Mouse (Mus musculus): Measurements from ENCODE around the gene Slc26a8. TPM values are rescaled to one million over a fixed set of nuclear protein-coding genes. Genes with fewer than 3 reads are reported as not detected.

Gene Slc26a8
- polyA plus RNA-seq, 1 experiment from 2014 or later: 0.52 TPM

- DNase-seq (ENCODE audit: low spot score) (no peak), ATAC-seq (ENCODE audit: low FRiP score) (no peak)
- Histone ChIP-seq H3K4me2 (replicated peaks; ENCODE audit: low read depth, low read length) (no peak overlapping the region), H3K27ac (ENCODE audit: low read depth, low read length) (no peak overlapping the region), H3K36me3 (ENCODE audit: control insufficient read depth, insufficient read depth, low read length) (no peaks in the 10 kb centered on the region), H3K9me3 (ENCODE audit: control insufficient read depth, low read length) (no peaks in the 10 kb centered on the region), H3K27me3 (ENCODE audit: control insufficient read depth, insufficient read depth, low read length) (peaks cover 2% of the 10 kb centered on the region; the same call in 1 of the 2 replicates), H3K9ac (ENCODE audit: low read depth, low read length) (no peak overlapping the region), H3K4me3 (ENCODE audit: low read depth, low read length) (no peak overlapping the region), H3K4me1 (replicated peaks; ENCODE audit: control insufficient read depth, insufficient read depth, low read length) (peaks cover 4% of the 10 kb centered on the region; the same call in 1 of the 2 replicates)
- WGBS: 89% methylated on average over 4 of the region's 4 CpGs
Measured at GRCm38 (mm10) chr17:28694832-28695231, 4.8 kb upstream of the Slc26a8 start.

- no peak for ATAC-seq (ENCODE audit: low FRiP score)
Measured at GRCm38 (mm10) chr17:28694078-28694477, 4.0 kb upstream of the Slc26a8 start.

GRCm38 (mm10) chr17:28693086-28693485 is 3.1 kb upstream of the Slc26a8 start:
- Histone ChIP-seq H3K36me3 (ENCODE audit: control insufficient read depth, insufficient read depth, low read length) (no peaks in the 10 kb centered on the region), H3K4me1 (replicated peaks; ENCODE audit: control insufficient read depth, insufficient read depth, low read length) (peaks cover 6% of the 10 kb centered on the region), H3K9ac (ENCODE audit: low read depth, low read length) (peak overlapping the region; percentile 95; the same call in 1 of the 2 replicates), H3K4me3 (ENCODE audit: low read depth, low read length) (peak overlapping the region; percentile 98), H3K27me3 (ENCODE audit: control insufficient read depth, insufficient read depth, low read length) (peaks cover 11% of the 10 kb centered on the region), H3K4me2 (replicated peaks; ENCODE audit: low read depth, low read length) (peak overlapping the region; percentile 63), H3K27ac (ENCODE audit: low read depth, low read length) (no peak overlapping the region), H3K9me3 (ENCODE audit: control insufficient read depth, low read length) (no peaks in the 10 kb centered on the region)
- WGBS: 61% methylated on average over 3 of the region's 3 CpGs
- ATAC-seq (ENCODE audit: low FRiP score): no peak
- DNase-seq (ENCODE audit: low spot score): no peak

More at GRCm38 (mm10) chr17:28694078-28694477, 4.0 kb upstream of the Slc26a8 start:
- Histone ChIP-seq H3K4me2 (replicated peaks; ENCODE audit: low read depth, low read length) (no peak overlapping the region), H3K27me3 (ENCODE audit: control insufficient read depth, insufficient read depth, low read length) (peaks cover 9% of the 10 kb centered on the region), H3K27ac (ENCODE audit: low read depth, low read length) (no peak overlapping the region), H3K9ac (ENCODE audit: low read depth, low read length) (no peak overlapping the region), H3K36me3 (ENCODE audit: control insufficient read depth, insufficient read depth, low read length) (no peaks in the 10 kb centered on the region), H3K4me1 (replicated peaks; ENCODE audit: control insufficient read depth, insufficient read depth, low read length) (peaks cover 9% of the 10 kb centered on the region), H3K4me3 (ENCODE audit: low read depth, low read length) (no peak overlapping the region), H3K9me3 (ENCODE audit: control insufficient read depth, low read length) (no peaks in the 10 kb centered on the region)
- WGBS: 78% methylated on average over 2 of the region's 2 CpGs
- no peak for DNase-seq (ENCODE audit: low spot score)

GRCm38 (mm10) chr17:28692341-28692710 is 2.3 kb upstream of the Slc26a8 start:
- Histone ChIP-seq H3K4me1 (replicated peaks; ENCODE audit: control insufficient read depth, insufficient read depth, low read length) (peaks cover 6% of the 10 kb centered on the region), H3K4me3 (ENCODE audit: low read depth, low read length) (peak overlapping the region; percentile 98), H3K4me2 (replicated peaks; ENCODE audit: low read depth, low read length) (peak overlapping the region; percentile 63), H3K9me3 (ENCODE audit: control insufficient read depth, low read length) (no peaks in the 10 kb centered on the region), H3K36me3 (ENCODE audit: control insufficient read depth, insufficient read depth, low read length) (no peaks in the 10 kb centered on the region), H3K27ac (ENCODE audit: low read depth, low read length) (peak overlapping the region; percentile 94; the same call in 1 of the 2 replicates), H3K9ac (ENCODE audit: low read depth, low read length) (peak overlapping the region; percentile 95), H3K27me3 (ENCODE audit: control insufficient read depth, insufficient read depth, low read length) (peaks cover 11% of the 10 kb centered on the region)
- ATAC-seq (ENCODE audit: low FRiP score) (no peak), DNase-seq (ENCODE audit: low spot score) (peak; percentile 48)
- WGBS: under 1% methylated on average over 18 of the region's 18 CpGs

GRCm38 (mm10) chr17:28691687-28692340 is 1.8 kb upstream of the Slc26a8 start:
- Histone ChIP-seq H3K9me3 (ENCODE audit: control insufficient read depth, low read length) (no peaks in the 10 kb centered on the region), H3K4me2 (replicated peaks; ENCODE audit: low read depth, low read length) (peak overlapping the region; percentile 63), H3K9ac (ENCODE audit: low read depth, low read length) (peak overlapping the region; percentile 95), H3K27ac (ENCODE audit: low read depth, low read length) (peak overlapping the region; percentile 94), H3K4me3 (ENCODE audit: low read depth, low read length) (peak overlapping the region; percentile 98), H3K36me3 (ENCODE audit: control insufficient read depth, insufficient read depth, low read length) (no peaks in the 10 kb centered on the region), H3K27me3 (ENCODE audit: control insufficient read depth, insufficient read depth, low read length) (peaks cover 11% of the 10 kb centered on the region), H3K4me1 (replicated peaks; ENCODE audit: control insufficient read depth, insufficient read depth, low read length) (peaks cover 6% of the 10 kb centered on the region)
- DNase-seq (ENCODE audit: low spot score) (peak; percentile 65), ATAC-seq (ENCODE audit: low FRiP score) (peak; percentile 77)
- WGBS: 0% methylated on average over 53 of the region's 53 CpGs

- no peaks in the 10 kb centered on the region for H3K36me3 ChIP-seq (ENCODE audit: control insufficient read depth, insufficient read depth, low read length)
- peaks cover 6% of the 10 kb centered on the region for H3K4me1 ChIP-seq (replicated peaks; ENCODE audit: control insufficient read depth, insufficient read depth, low read length)
- peak; percentile 94 for ATAC-seq (ENCODE audit: low FRiP score)
- H3K9ac ChIP-seq (ENCODE audit: low read depth, low read length): peak within 1 kb of the TSS; percentile 95
- peak within 1 kb of the TSS; percentile 94 for H3K27ac ChIP-seq (ENCODE audit: low read depth, low read length)
- under 1% methylated on average over 75 of the region's 86 CpGs for WGBS
- no peaks in the 10 kb centered on the region for H3K9me3 ChIP-seq (ENCODE audit: control insufficient read depth, low read length)
- peaks cover 11% of the 10 kb centered on the region for H3K27me3 ChIP-seq (ENCODE audit: control insufficient read depth, insufficient read depth, low read length)
- peak; percentile 99 for DNase-seq (ENCODE audit: low spot score)
- peak within 1 kb of the TSS; percentile 63 for H3K4me2 ChIP-seq (replicated peaks; ENCODE audit: low read depth, low read length)
- H3K4me3 ChIP-seq (ENCODE audit: low read depth, low read length): peak within 1 kb of the TSS; percentile 98
Measured at GRCm38 (mm10) chr17:28690776-28691686, 998 bp upstream of the Slc26a8 start, which contains the start of gene Mapk14. TSS of gene Mapk14 (plus strand) at chr17:28691329.

DNA sequence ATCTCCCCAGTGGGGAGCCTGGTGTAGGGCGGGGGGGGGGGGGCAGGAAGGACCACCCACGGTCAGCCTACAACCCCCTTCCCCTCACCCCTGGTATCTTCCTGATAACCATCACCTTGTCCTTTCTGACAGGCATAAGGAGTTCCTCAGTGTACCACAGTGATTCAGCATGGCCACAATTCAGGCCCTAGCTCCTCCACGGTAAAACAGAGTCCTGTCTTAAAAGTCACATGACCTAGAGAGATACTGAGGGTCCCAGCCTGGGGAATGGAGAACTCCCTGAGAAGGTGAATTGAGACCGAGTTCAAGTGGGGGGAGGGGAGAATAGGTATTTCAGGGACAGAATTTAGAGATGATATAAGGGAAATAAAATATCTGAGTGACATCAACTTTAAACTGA is 2.7 kb downstream of the Slc26a8 start:
- peaks cover 11% of the 10 kb centered on the region for H3K27me3 ChIP-seq (ENCODE audit: control insufficient read depth, insufficient read depth, low read length)
- WGBS: 56% methylated on average over 4 of the region's 4 CpGs
- H3K27ac ChIP-seq (ENCODE audit: low read depth, low read length): no peak overlapping the region
- H3K36me3 ChIP-seq (ENCODE audit: control insufficient read depth, insufficient read depth, low read length): no peaks in the 10 kb centered on the region
- no peak overlapping the region for H3K4me3 ChIP-seq (ENCODE audit: low read depth, low read length)
- no peak overlapping the region for H3K9ac ChIP-seq (ENCODE audit: low read depth, low read length)
- no peak for DNase-seq (ENCODE audit: low spot score)
- no peaks in the 10 kb centered on the region for H3K9me3 ChIP-seq (ENCODE audit: control insufficient read depth, low read length)
- peaks cover 6% of the 10 kb centered on the region for H3K4me1 ChIP-seq (replicated peaks; ENCODE audit: control insufficient read depth, insufficient read depth, low read length)
- no peak overlapping the region for H3K4me2 ChIP-seq (replicated peaks; ENCODE audit: low read depth, low read length)
- ATAC-seq (ENCODE audit: low FRiP score): no peak

DNA sequence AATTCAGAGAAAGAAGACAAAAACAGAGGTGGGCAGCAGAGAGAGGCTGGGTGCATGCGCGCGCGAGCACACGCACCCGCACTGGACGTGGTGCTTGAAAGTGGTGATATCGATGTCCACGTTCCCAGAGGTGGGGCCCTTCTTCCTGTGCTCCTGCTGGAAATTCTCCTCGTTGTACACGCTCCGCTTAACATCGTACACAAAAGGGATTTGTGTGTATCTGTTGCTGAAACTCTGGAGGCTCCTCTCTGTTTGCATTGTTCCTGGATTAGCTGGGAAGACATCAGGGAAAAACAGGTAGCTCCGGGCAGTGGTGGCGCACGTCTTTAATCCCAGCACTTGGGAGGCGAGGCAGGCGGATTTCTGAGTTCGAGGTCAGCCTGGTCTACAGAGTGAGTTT is 5.4 kb downstream of the Slc26a8 start:
- ATAC-seq (ENCODE audit: low FRiP score) (no peak), DNase-seq (ENCODE audit: low spot score) (no peak)
- Histone ChIP-seq H3K4me3 (ENCODE audit: low read depth, low read length) (no peak overlapping the region), H3K4me1 (replicated peaks; ENCODE audit: control insufficient read depth, insufficient read depth, low read length) (peaks cover 3% of the 10 kb centered on the region), H3K36me3 (ENCODE audit: control insufficient read depth, insufficient read depth, low read length) (no peaks in the 10 kb centered on the region), H3K9me3 (ENCODE audit: control insufficient read depth, low read length) (no peaks in the 10 kb centered on the region), H3K4me2 (replicated peaks; ENCODE audit: low read depth, low read length) (no peak overlapping the region), H3K27me3 (ENCODE audit: control insufficient read depth, insufficient read depth, low read length) (peaks cover 8% of the 10 kb centered on the region), H3K9ac (ENCODE audit: low read depth, low read length) (no peak overlapping the region), H3K27ac (ENCODE audit: low read depth, low read length) (no peak overlapping the region)
- WGBS: 75% methylated on average over 19 of the region's 19 CpGs

Measured in hindbrain, embryonic 11.5 days (tissue).